Mouse (Mus musculus): Measurements from ENCODE around the gene Git2.

DNA sequence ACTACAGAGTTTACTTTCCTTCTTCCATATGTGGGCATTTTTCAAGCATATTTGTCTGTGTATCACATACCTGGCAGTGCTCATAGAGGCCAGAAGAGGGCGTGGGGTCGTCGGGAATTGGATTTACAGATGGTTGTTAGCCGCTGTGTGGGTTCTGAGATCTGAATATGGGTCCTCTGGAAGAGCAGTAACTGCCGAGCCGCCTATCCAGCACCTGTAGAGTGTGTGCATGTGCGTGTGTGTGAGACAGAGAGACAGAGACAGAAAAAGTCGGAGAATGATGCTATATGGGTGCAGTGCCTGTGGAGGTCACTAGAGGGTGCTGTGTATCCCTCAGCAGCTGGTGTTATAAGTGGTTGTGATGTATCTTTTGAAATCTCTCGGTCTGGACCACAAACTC is 48.9 kb upstream of the Git2 start:
- TF ChIP-seq CTCF (conservative IDR thresholded peaks at IDR 0.05; ENCODE audit: low read length) = peak; percentile 85
- TF ChIP-seq NANOG (IDR thresholded peaks at IDR 0.05; ENCODE audit: borderline replicate concordance, low read length) = no peak
- TF ChIP-seq POU5F1 (IDR thresholded peaks at IDR 0.05; ENCODE audit: borderline replicate concordance, low read length) = no peak
